9 mouse cellular contexts compared by ENCODE assay signal in genomic region chr14:54575031-54575430, GRCm38 (mm10). TPM values are rescaled to one million over a fixed set of nuclear protein-coding genes. Genes with fewer than 3 reads are reported as not detected.
DNase-seq lines count a peak whose midpoint lies in the region; ATAC-seq and TF ChIP-seq lines count a peak whose summit lies in the region.
"Had no signal": no experiment of that assay in that cellular context is flagged by ENCODE, and none has a peak within 500 bp of the region (broad histone marks: within the 10 kb centered on the region; RNA-seq: fewer than 3 reads in every experiment).

No protein-coding gene starts in this region.

- H3K4me2 ChIP-seq in kidney, embryonic 16.5 days (replicated peaks; ENCODE audit: low read depth, low read length): peak overlapping the region; percentile 81
- peak overlapping the region; percentile 80 for H3K4me2 ChIP-seq in embryonic facial prominence, embryonic 15.5 days (replicated peaks)
- peak overlapping the region; percentile 97 for H3K4me2 ChIP-seq in intestine, postnatal 0 days (replicated peaks; ENCODE audit: low read depth)
- peak overlapping the region; percentile 82 for H3K4me2 ChIP-seq in neural tube, embryonic 13.5 days

- intact Hi-C loops in gastrocnemius, postnatal 36 days (cut with DNase I): no loop called here

- no peak for DNase-seq in kidney, postnatal 10 days
- no peak for DNase-seq in adrenal gland, adult 8-10 months
- no peak for DNase-seq in gastrocnemius, postnatal 36 days
- no peak for DNase-seq in gastrocnemius, adult 8-10 months (ENCODE audit: low spot score in 2 of 2)
- DNase-seq: cerebellum, adult 11-12 months had no signal

- no peak for ATAC-seq in kidney, embryonic 16.5 days (ENCODE audit: low FRiP score, low TSS enrichment)
- ATAC-seq in embryonic facial prominence, embryonic 15.5 days (ENCODE audit: insufficient number of reproducible peaks, low FRiP score, low TSS enrichment, low read depth): no peak
- ATAC-seq in intestine, postnatal 0 days: no peak
- no peak for ATAC-seq in neural tube, embryonic 13.5 days (ENCODE audit: low read depth)

- peak overlapping the region; percentile 93 for H3K4me3 ChIP-seq in kidney, embryonic 16.5 days (ENCODE audit: low read length)
- peak overlapping the region; percentile 88 for H3K4me3 ChIP-seq in embryonic facial prominence, embryonic 15.5 days (replicated peaks)
- peak overlapping the region; percentile 78 for H3K4me3 ChIP-seq in intestine, postnatal 0 days (ENCODE audit: low read depth, low read length)
- H3K4me3 ChIP-seq in neural tube, embryonic 13.5 days: peak overlapping the region; percentile 63

- H3K9ac ChIP-seq in kidney, embryonic 16.5 days (replicated peaks; ENCODE audit: low read length): peak overlapping the region; percentile 98
- H3K9ac ChIP-seq in embryonic facial prominence, embryonic 15.5 days: peak overlapping the region; percentile 91
- peak overlapping the region; percentile 84; the same call in 1 of the 2 replicates for H3K9ac ChIP-seq in intestine, postnatal 0 days (ENCODE audit: low read depth, low read length)
- H3K9ac ChIP-seq in neural tube, embryonic 13.5 days: peak overlapping the region; percentile 75

- 5% methylated on average over 8 of the region's 8 CpGs for WGBS in kidney, embryonic 16.5 days
- 7% methylated on average over 8 of the region's 8 CpGs for WGBS in embryonic facial prominence, embryonic 15.5 days
- WGBS in intestine, postnatal 0 days: 14% methylated on average over 8 of the region's 8 CpGs
- 2% methylated on average over 8 of the region's 8 CpGs for WGBS in neural tube, embryonic 13.5 days

- peak overlapping the region; percentile 98 for H3K27ac ChIP-seq in kidney, embryonic 16.5 days (ENCODE audit: low read length)
- H3K27ac ChIP-seq in embryonic facial prominence, embryonic 15.5 days (replicated peaks): peak overlapping the region; percentile 94
- H3K27ac ChIP-seq in intestine, postnatal 0 days (ENCODE audit: low read depth, low read length): no peak overlapping the region
- H3K27ac ChIP-seq in neural tube, embryonic 13.5 days (replicated peaks): 0 out of 2 replicates have a peak overlapping the region, but pooled peaks have one; percentile 55

- no peaks in the 10 kb centered on the region for H3K9me3 ChIP-seq in kidney, embryonic 16.5 days (ENCODE audit: low read length)
- no peaks in the 10 kb centered on the region for H3K9me3 ChIP-seq in embryonic facial prominence, embryonic 15.5 days (replicated peaks)
- H3K9me3 ChIP-seq in intestine, postnatal 0 days (ENCODE audit: control insufficient read depth): no peaks in the 10 kb centered on the region
- no peaks in the 10 kb centered on the region for H3K9me3 ChIP-seq in neural tube, embryonic 13.5 days

- peaks cover 43% of the 10 kb centered on the region for H3K4me1 ChIP-seq in kidney, embryonic 16.5 days (ENCODE audit: insufficient read depth, low read length)
- peaks cover 52% of the 10 kb centered on the region for H3K4me1 ChIP-seq in embryonic facial prominence, embryonic 15.5 days
- H3K4me1 ChIP-seq in intestine, postnatal 0 days (replicated peaks; ENCODE audit: control insufficient read depth, insufficient read depth, low read length): 0 out of 2 replicates have a peak, but pooled peaks cover 15% of the 10 kb centered on the region
- H3K4me1 ChIP-seq in neural tube, embryonic 13.5 days (replicated peaks): peaks cover 72% of the 10 kb centered on the region

- no peaks in the 10 kb centered on the region for H3K27me3 ChIP-seq in kidney, embryonic 16.5 days (ENCODE audit: insufficient read depth, low read length)
- no peaks in the 10 kb centered on the region for H3K27me3 ChIP-seq in embryonic facial prominence, embryonic 15.5 days
- H3K27me3 ChIP-seq in intestine, postnatal 0 days (replicated peaks; ENCODE audit: control insufficient read depth, insufficient read depth, low read length): no peaks in the 10 kb centered on the region
- peaks cover 38% of the 10 kb centered on the region for H3K27me3 ChIP-seq in neural tube, embryonic 13.5 days

- H3K36me3 ChIP-seq in kidney, embryonic 16.5 days (ENCODE audit: insufficient read depth, low read length): peaks cover 22% of the 10 kb centered on the region
- peaks cover 16% of the 10 kb centered on the region for H3K36me3 ChIP-seq in embryonic facial prominence, embryonic 15.5 days
- H3K36me3 ChIP-seq in intestine, postnatal 0 days (ENCODE audit: control insufficient read depth, insufficient read depth): peaks cover 4% of the 10 kb centered on the region; the same call in 1 of the 2 replicates
- H3K36me3 ChIP-seq in neural tube, embryonic 13.5 days: no peaks in the 10 kb centered on the region

- no peak for TF ChIP-seq CTCF in intestine, postnatal 0 days (IDR thresholded peaks at IDR 0.05; ENCODE audit: low read depth)

RNA-seq across cellular contexts. Expression of gene Ajuba, which starts 2.3 kb away (rescaled TPM):
- polyA plus RNA-seq in kidney, embryonic 16.5 days (2015; fragmentation: Nextera tagmentation; extraction: Ambion mirVana): 32.9 and 45.6 TPM in 2 replicates
- polyA plus RNA-seq in embryonic facial prominence, embryonic 15.5 days (2015; fragmentation: Nextera tagmentation; extraction: Ambion mirVana): 49.4 and 60.2 TPM in 2 replicates
- 13.1 and 15.1 TPM in 2 replicates for polyA plus RNA-seq in intestine, postnatal 0 days (2015; fragmentation: Nextera tagmentation; extraction: Ambion mirVana)
- polyA plus RNA-seq in neural tube, embryonic 13.5 days (2015; fragmentation: Nextera tagmentation; extraction: Ambion mirVana): 11.3 and 15.5 TPM in 2 replicates
- 10 to 100 TPM; 23.7 to 41.6 (median 32.6) TPM for total RNA-seq in adrenal gland, adult 8-10 months (2022)
- 1 to 10 TPM; 1.8 to 2.1 TPM for total RNA-seq in gastrocnemius, postnatal 36 days (2021)
- total RNA-seq in gastrocnemius, adult 8-10 months (2022): 1 to 10 TPM in 2 of 4 experiments, under 1 TPM in 2; 0.87 to 1.8 (median 1.3) TPM

RNA-seq across cellular contexts. Expression of gene Haus4, which starts 20.6 kb away (rescaled TPM):
- 57.3 and 62.4 TPM in 2 replicates for polyA plus RNA-seq in kidney, embryonic 16.5 days (2015; fragmentation: Nextera tagmentation; extraction: Ambion mirVana)
- 49.8 and 52.3 TPM in 2 replicates for polyA plus RNA-seq in embryonic facial prominence, embryonic 15.5 days (2015; fragmentation: Nextera tagmentation; extraction: Ambion mirVana)
- 28.2 and 29.4 TPM in 2 replicates for polyA plus RNA-seq in intestine, postnatal 0 days (2015; fragmentation: Nextera tagmentation; extraction: Ambion mirVana)
- polyA plus RNA-seq in neural tube, embryonic 13.5 days (2015; fragmentation: Nextera tagmentation; extraction: Ambion mirVana): 26.3 and 28.6 TPM in 2 replicates
- 10 to 100 TPM; 24.1 to 34.1 (median 29.4) TPM for total RNA-seq in adrenal gland, adult 8-10 months (2022)
- total RNA-seq in gastrocnemius, postnatal 36 days (2021): 1 to 10 TPM; 3.1 to 3.8 TPM
- 1 to 10 TPM; 1.6 to 3.5 (median 3.1) TPM for total RNA-seq in gastrocnemius, adult 8-10 months (2022)

RNA-seq across cellular contexts. Expression of gene 4931414P19Rik, which starts 30.8 kb away (rescaled TPM):
- polyA plus RNA-seq in kidney, embryonic 16.5 days (2015; fragmentation: Nextera tagmentation; extraction: Ambion mirVana): 11.2 and 14.2 TPM in 2 replicates
- polyA plus RNA-seq in embryonic facial prominence, embryonic 15.5 days (2015; fragmentation: Nextera tagmentation; extraction: Ambion mirVana): 7.8 and 9.3 TPM in 2 replicates
- 2.9 and 3.1 TPM in 2 replicates for polyA plus RNA-seq in intestine, postnatal 0 days (2015; fragmentation: Nextera tagmentation; extraction: Ambion mirVana)
- polyA plus RNA-seq in neural tube, embryonic 13.5 days (2015; fragmentation: Nextera tagmentation; extraction: Ambion mirVana): 7.6 and 8.3 TPM in 2 replicates
- 1 to 10 TPM; 3.6 to 6.2 (median 5.0) TPM for total RNA-seq in adrenal gland, adult 8-10 months (2022)
- total RNA-seq in gastrocnemius, postnatal 36 days (2021): 1 to 10 TPM; 1.5 to 3.3 TPM
- total RNA-seq in gastrocnemius, adult 8-10 months (2022): 1 to 10 TPM; 2.0 to 2.8 (median 2.6) TPM

RNA-seq across cellular contexts. Expression of gene Psmb5, which starts 42.8 kb away (rescaled TPM):
- polyA plus RNA-seq in kidney, embryonic 16.5 days (2015; fragmentation: Nextera tagmentation; extraction: Ambion mirVana): 453 and 471 TPM in 2 replicates
- polyA plus RNA-seq in embryonic facial prominence, embryonic 15.5 days (2015; fragmentation: Nextera tagmentation; extraction: Ambion mirVana): 364 and 368 TPM in 2 replicates
- polyA plus RNA-seq in intestine, postnatal 0 days (2015; fragmentation: Nextera tagmentation; extraction: Ambion mirVana): 246 and 274 TPM in 2 replicates
- 466 and 501 TPM in 2 replicates for polyA plus RNA-seq in neural tube, embryonic 13.5 days (2015; fragmentation: Nextera tagmentation; extraction: Ambion mirVana)
- total RNA-seq in adrenal gland, adult 8-10 months (2022): 100 to 1,000 TPM; 254 to 479 (median 341) TPM
- 100 to 1,000 TPM; 167 to 169 TPM for total RNA-seq in gastrocnemius, postnatal 36 days (2021)
- total RNA-seq in gastrocnemius, adult 8-10 months (2022): 100 to 1,000 TPM; 183 to 192 (median 187) TPM

RNA-seq across cellular contexts. Expression of gene Psmb11, which starts 46.2 kb away (rescaled TPM):
- 0.07 TPM in 1 of 2 replicates, not detected in the other for polyA plus RNA-seq in kidney, embryonic 16.5 days (2015; fragmentation: Nextera tagmentation; extraction: Ambion mirVana)
- polyA plus RNA-seq in embryonic facial prominence, embryonic 15.5 days (2015; fragmentation: Nextera tagmentation; extraction: Ambion mirVana): 0.16 TPM in 1 of 2 replicates, not detected in the other
- polyA plus RNA-seq in intestine, postnatal 0 days (2015; fragmentation: Nextera tagmentation; extraction: Ambion mirVana): not detected in 2 replicates
- polyA plus RNA-seq in neural tube, embryonic 13.5 days (2015; fragmentation: Nextera tagmentation; extraction: Ambion mirVana): 0.07 TPM in 1 of 2 replicates, not detected in the other
- not detected for total RNA-seq in adrenal gland, adult 8-10 months (2022)
- under 1 TPM in 1 of 2 experiments, not detected in 1; 0.26 TPM for total RNA-seq in gastrocnemius, postnatal 36 days (2021)
- total RNA-seq in gastrocnemius, adult 8-10 months (2022): not detected
